Mouse (Mus musculus) forebrain, embryonic 16.5 days (tissue): ENCODE data around the gene Ppp1r11. TPM values are rescaled to one million over a fixed set of nuclear protein-coding genes. Genes with fewer than 3 reads are reported as not detected.

Experiments used
- ATAC-seq: fragments of 200-750 bp; cut with Nextera tagmentation; 2 replicates; pipeline ENCODE4 v1.8.0; 2017; ENCODE audit warnings: mild to moderate bottlenecking, moderate library complexity
- H3K27ac ChIP-seq: fragments of 300-500 bp; sonication (generic); 2 replicates; pipeline ENCODE4 v1.5.1; 2014; ENCODE audit warnings: low read length, control low read depth
- H3K27me3 ChIP-seq: fragments of 300-500 bp; sonication (generic); replicated peaks from 2 replicates; pipeline ENCODE4 v1.6.1; 2014; ENCODE audit warnings: low read length; ENCODE audit not compliant: control insufficient read depth, insufficient read depth
- H3K36me3 ChIP-seq: fragments of 300-500 bp; sonication (generic); 2 replicates; pipeline ENCODE4 v1.6.1; 2014; ENCODE audit not compliant: control insufficient read depth, insufficient read depth
- H3K4me1 ChIP-seq: fragments of 300-500 bp; sonication (generic); replicated peaks from 2 replicates; pipeline ENCODE4 v1.6.1; 2014; ENCODE audit warnings: low read length; ENCODE audit not compliant: control insufficient read depth, insufficient read depth
- H3K4me2 ChIP-seq: fragments of 300-500 bp; sonication (generic); 2 replicates; pipeline ENCODE4 v1.6.1; 2014; ENCODE audit warnings: mild to moderate bottlenecking, low read length, control low read depth
- H3K4me3 ChIP-seq: fragments of 300-500 bp; sonication (generic); replicated peaks from 2 replicates; pipeline ENCODE4 v1.5.1; 2014; ENCODE audit warnings: mild to moderate bottlenecking, low read length, control low read depth
- H3K9ac ChIP-seq: fragments of 300-500 bp; sonication (generic); replicated peaks from 2 replicates; pipeline ENCODE4 v1.6.1; 2014; ENCODE audit warnings: low read depth, low read length, control low read depth
- H3K9me3 ChIP-seq: fragments of 300-500 bp; sonication (generic); 2 replicates; pipeline ENCODE4 v1.6.1; 2016; ENCODE audit warnings: low read length; ENCODE audit not compliant: control insufficient read depth
- WGBS: fragments of 180-500 bp; shearing (Covaris S2); extraction: QIAGEN DNeasy Blood & Tissue Kit; methylation state at CpG from one replicate; pipeline ENCODE4 v1.1.7; 2014; 5-methylcytosine and 5-hydroxymethylcytosine counted together
- polyA plus RNA-seq: library from polyadenylated mRNA; unstranded; fragments of >200 nt; fragmentation: Nextera tagmentation; extraction: Ambion mirVana; gene quantifications from 2 replicates; pipeline ENCODE4 v1.2.1, GENCODE M21; 2015

Ppp1r11 gene
- polyA plus RNA-seq, 1 experiment from 2014 or later = 146 TPM

GRCm38 (mm10) chr17:36947051-36947819 is 4.3 kb downstream of the Ppp1r11 start:
- under 1% methylated on average over 62 of the region's 62 CpGs for WGBS
- Histone ChIP-seq H3K36me3 (peaks cover 8% of the 10 kb centered on the region; the same call in 1 of the 2 replicates), H3K4me3 (peak overlapping the region; percentile 56), H3K9me3 (no peaks in the 10 kb centered on the region), H3K27ac (peak overlapping the region; percentile 14; the same call in 1 of the 2 replicates), H3K27me3 (peaks cover 32% of the 10 kb centered on the region), H3K4me2 (peak overlapping the region; percentile 97), H3K4me1 (peaks cover 32% of the 10 kb centered on the region), H3K9ac (peak overlapping the region; percentile 80)
- peak; percentile 47 for ATAC-seq

- 16% methylated on average over 9 of the region's 9 CpGs for WGBS
- no peak overlapping the region for H3K4me3 ChIP-seq
- peaks cover 42% of the 10 kb centered on the region for H3K27me3 ChIP-seq
- no peak for ATAC-seq
- no peak overlapping the region for H3K4me2 ChIP-seq
- H3K9me3 ChIP-seq = no peaks in the 10 kb centered on the region
- H3K27ac ChIP-seq = no peak overlapping the region
- H3K4me1 ChIP-seq = peaks cover 20% of the 10 kb centered on the region
- no peak overlapping the region for H3K9ac ChIP-seq
- peaks cover 7% of the 10 kb centered on the region; the same call in 1 of the 2 replicates for H3K36me3 ChIP-seq
These were observed 7.3 kb downstream of the Ppp1r11 start for GRCm38 (mm10) chr17:36944121-36944775.

DNA sequence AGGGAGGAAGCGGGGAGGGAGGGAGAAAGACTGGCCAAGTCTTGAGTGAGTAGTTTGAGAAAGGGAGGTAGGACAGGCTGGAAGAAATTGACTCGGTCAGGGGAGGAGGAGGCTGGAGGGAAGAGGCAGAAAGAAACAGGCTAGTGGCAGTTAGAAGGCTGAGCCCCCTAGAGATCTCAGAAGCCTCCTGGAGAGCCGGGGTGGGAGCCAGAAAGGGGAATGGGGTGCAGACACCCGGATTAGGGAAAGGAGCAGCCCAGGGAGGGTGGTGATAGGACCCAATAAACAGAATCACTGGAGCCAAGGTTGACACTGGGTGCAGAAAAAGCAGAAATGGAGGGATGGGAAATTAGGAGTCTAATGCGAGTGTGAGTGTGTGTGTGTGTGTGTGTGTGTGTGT is 7.8 kb downstream of the Ppp1r11 start:
- no peak overlapping the region for H3K9ac ChIP-seq
- H3K4me3 ChIP-seq = no peak overlapping the region

DNA sequence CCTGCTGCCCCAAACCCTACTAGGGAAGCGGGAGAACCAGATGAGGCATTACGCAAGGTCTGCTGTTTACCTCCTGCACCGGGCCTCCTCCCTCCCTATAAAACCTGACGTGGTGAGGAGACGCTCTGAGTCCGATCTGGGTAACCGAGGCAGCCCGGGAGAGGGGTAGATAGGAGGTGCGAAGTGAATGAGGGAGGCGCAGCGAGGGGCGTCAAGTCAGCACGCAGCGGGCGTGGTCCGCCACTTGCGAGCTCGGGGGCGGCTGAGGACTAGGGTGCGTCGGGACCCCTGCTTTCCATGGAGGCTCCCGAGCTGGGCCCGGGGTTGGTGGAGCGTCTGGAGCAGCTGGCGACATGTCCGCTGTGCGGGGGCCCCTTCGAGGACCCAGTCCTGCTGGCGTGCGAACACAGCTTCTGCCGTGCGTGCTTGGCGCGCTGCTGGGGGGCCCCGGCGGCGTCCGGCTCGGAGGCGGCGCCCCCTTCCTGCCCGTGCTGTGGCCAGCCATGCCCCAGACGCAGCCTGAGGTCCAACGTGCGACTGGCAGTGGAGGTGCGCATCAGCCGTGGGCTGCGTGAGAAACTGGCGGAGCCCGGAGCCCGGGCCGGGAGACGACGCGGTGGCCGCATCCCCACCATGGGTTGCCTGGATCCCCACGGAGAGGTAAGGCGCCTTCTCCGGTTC is 8.6 kb downstream of the Ppp1r11 start, which contains the start of gene Rnf39:
Gene Rnf39, plus strand, starts transcription at position 128 of the 681 bp plus-strand sequence.
- whole genome bisulfite sequencing = 2% methylated on average over 53 of the region's 59 CpGs
- Histone ChIP-seq H3K36me3 (no peaks in the 10 kb centered on the region), H3K4me2 (peak within 1 kb of the TSS; percentile 62), H3K9me3 (no peaks in the 10 kb centered on the region), H3K27me3 (peaks cover 46% of the 10 kb centered on the region), H3K4me3 (peak within 1 kb of the TSS; percentile 42), H3K9ac (peak within 1 kb of the TSS; percentile 54), H3K4me1 (peaks cover 20% of the 10 kb centered on the region), H3K27ac (no peak within 1 kb of the TSS)
- ATAC-seq = no peak; the same call in 1 of the 2 replicates

More for the DNA sequence above, 7.8 kb downstream of the Ppp1r11 start:
- H3K4me2 ChIP-seq = no peak overlapping the region
- peaks cover 1% of the 10 kb centered on the region; the same call in 1 of the 2 replicates for H3K36me3 ChIP-seq
- H3K4me1 ChIP-seq = peaks cover 20% of the 10 kb centered on the region
- ATAC-seq = no peak
- 33% methylated on average over 5 of the region's 5 CpGs for WGBS
- H3K9me3 ChIP-seq = no peaks in the 10 kb centered on the region
- peaks cover 46% of the 10 kb centered on the region for H3K27me3 ChIP-seq
- no peak overlapping the region for H3K27ac ChIP-seq

- Histone ChIP-seq H3K27ac (no peak overlapping the region), H3K9ac (peak overlapping the region; percentile 54; the same call in 1 of the 2 replicates), H3K4me2 (peak overlapping the region; percentile 62), H3K27me3 (peaks cover 46% of the 10 kb centered on the region), H3K9me3 (no peaks in the 10 kb centered on the region), H3K4me3 (peak overlapping the region; percentile 42), H3K4me1 (peaks cover 16% of the 10 kb centered on the region), H3K36me3 (no peaks in the 10 kb centered on the region)
- ATAC-seq = no peak; the same call in 1 of the 2 replicates
- 40% methylated on average over 10 of the region's 10 CpGs for WGBS
These were observed 9.2 kb downstream of the Ppp1r11 start for GRCm38 (mm10) chr17:36942391-36942790.

- Histone ChIP-seq H3K9me3 (no peaks in the 10 kb centered on the region), H3K4me1 (peaks cover 9% of the 10 kb centered on the region), H3K36me3 (no peaks in the 10 kb centered on the region), H3K9ac (no peak overlapping the region), H3K27ac (no peak overlapping the region), H3K4me3 (no peak overlapping the region), H3K27me3 (peaks cover 22% of the 10 kb centered on the region), H3K4me2 (no peak overlapping the region)
- 89% methylated on average over 2 of the region's 2 CpGs for WGBS
- no peak for ATAC-seq
These were observed 13.5 kb downstream of the Ppp1r11 start for GRCm38 (mm10) chr17:36938056-36938455.

DNA sequence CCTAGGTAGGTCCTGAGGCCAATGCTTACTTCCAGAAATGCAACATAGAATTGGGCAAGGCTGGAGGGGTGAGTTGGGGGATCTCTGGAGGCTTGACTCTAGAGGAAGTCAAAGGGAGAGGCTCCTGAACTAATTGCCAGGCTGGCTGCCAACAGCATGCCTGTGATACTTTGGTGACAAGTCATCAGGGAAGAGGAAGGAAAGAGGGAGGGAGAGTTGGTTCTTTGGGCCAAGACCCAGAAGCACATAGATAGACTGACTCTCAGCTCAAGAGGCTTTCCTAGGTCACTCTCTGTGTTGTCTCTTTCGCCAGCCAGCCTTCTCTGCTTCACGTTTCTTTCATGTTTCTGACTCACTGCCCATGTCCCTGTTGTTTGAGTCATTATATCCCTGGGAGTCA is 19.7 kb downstream of the Ppp1r11 start:
- no peak overlapping the region for H3K4me3 ChIP-seq
- H3K4me1 ChIP-seq = no peaks in the 10 kb centered on the region
- H3K9me3 ChIP-seq = no peaks in the 10 kb centered on the region
- H3K9ac ChIP-seq = no peak overlapping the region
- no peaks in the 10 kb centered on the region for H3K36me3 ChIP-seq
- ATAC-seq = no peak
- 83% methylated on average over 2 of the region's 2 CpGs for WGBS
- no peaks in the 10 kb centered on the region for H3K27me3 ChIP-seq
- H3K4me2 ChIP-seq = no peak overlapping the region
- no peak overlapping the region for H3K27ac ChIP-seq

GRCm38 (mm10) chr17:36931130-36931529 is 20.4 kb downstream of the Ppp1r11 start:
- Histone ChIP-seq H3K4me2 (no peak overlapping the region), H3K27ac (no peak overlapping the region), H3K4me1 (no peaks in the 10 kb centered on the region), H3K36me3 (no peaks in the 10 kb centered on the region), H3K27me3 (no peaks in the 10 kb centered on the region), H3K9ac (no peak overlapping the region), H3K9me3 (no peaks in the 10 kb centered on the region), H3K4me3 (no peak overlapping the region)
- ATAC-seq = no peak
- 89% methylated on average over 4 of the region's 4 CpGs for WGBS

DNA sequence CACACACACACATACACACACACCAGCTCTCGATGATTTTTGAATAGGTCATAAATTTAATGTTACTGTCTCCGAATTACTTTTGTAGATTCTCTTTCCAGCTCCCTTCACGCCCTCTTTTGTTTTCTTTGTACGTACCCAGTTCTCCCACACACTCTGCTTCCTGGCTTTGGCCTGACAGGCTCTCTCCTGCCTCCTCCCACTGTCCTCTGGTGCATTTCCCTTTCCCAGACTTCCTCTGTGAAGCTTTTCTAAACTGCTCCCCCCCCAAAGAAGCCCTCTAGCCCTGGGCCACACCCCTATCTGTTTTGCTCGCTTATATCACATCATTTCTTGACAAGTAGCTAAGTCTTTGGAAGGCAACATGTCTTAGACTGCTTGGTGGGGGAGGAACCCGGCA is 21.3 kb downstream of the Ppp1r11 start:
- WGBS = 80% methylated on average over 6 of the region's 6 CpGs
- no peak overlapping the region for H3K9ac ChIP-seq
- H3K4me1 ChIP-seq = no peaks in the 10 kb centered on the region
- no peak overlapping the region for H3K27ac ChIP-seq
- no peak for ATAC-seq
- H3K9me3 ChIP-seq = no peaks in the 10 kb centered on the region
- no peak overlapping the region for H3K4me2 ChIP-seq
- H3K27me3 ChIP-seq = no peaks in the 10 kb centered on the region
- H3K36me3 ChIP-seq = no peaks in the 10 kb centered on the region
- H3K4me3 ChIP-seq = no peak overlapping the region
